23 mouse cellular contexts compared by ENCODE assay signal in the genomic region with DNA sequence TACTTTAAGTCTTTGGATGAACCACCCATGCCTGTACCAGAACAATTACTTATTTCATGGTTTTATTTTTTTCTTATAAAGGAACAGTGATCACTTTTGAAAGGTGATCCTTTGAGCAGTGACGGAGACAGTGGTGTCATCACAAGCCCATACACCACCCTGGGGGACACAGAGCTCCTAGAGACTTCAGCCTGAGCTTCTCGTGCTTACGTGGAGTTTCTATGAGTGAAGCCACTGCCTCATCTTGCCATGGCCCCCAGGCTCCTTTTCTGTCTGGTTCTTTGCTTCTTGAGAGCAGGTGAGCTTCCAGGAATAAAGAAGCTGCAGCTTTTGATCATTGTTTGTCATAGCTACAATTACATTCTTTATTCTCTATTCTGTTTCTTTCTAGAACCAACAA.
"Had no signal": no experiment of that assay in that cellular context is flagged by ENCODE, and none has a peak within 500 bp of the region (broad histone marks: within the 10 kb centered on the region; RNA-seq: fewer than 3 reads in every experiment).

No protein-coding gene starts in this region.

- H3K36me3 ChIP-seq: heart, embryonic 10.5 days; heart, embryonic 12.5 days; hindbrain, embryonic 13.5 days; hindbrain, embryonic 15.5 days; kidney, embryonic 15.5 days; limb, embryonic 13.5 days; limb, embryonic 15.5 days; liver, embryonic 12.5 days had no signal

- H3K4me3 ChIP-seq: heart, embryonic 10.5 days; heart, embryonic 12.5 days; hindbrain, embryonic 13.5 days; hindbrain, embryonic 15.5 days; kidney, embryonic 15.5 days; limb, embryonic 13.5 days; limb, embryonic 15.5 days; liver, embryonic 12.5 days had no signal

- ATAC-seq: hindbrain, postnatal 0 days; intestine, embryonic 16.5 days; liver, embryonic 12.5 days had no signal

- H3K27ac ChIP-seq: heart, embryonic 10.5 days; hindbrain, embryonic 13.5 days; hindbrain, embryonic 15.5 days; hindbrain, postnatal 0 days; kidney, embryonic 15.5 days; kidney, postnatal 0 days; limb, embryonic 13.5 days; limb, embryonic 15.5 days; liver, embryonic 12.5 days had no signal

- H3K4me1 ChIP-seq: heart, embryonic 10.5 days; heart, embryonic 12.5 days; hindbrain, embryonic 13.5 days; hindbrain, embryonic 15.5 days; kidney, embryonic 15.5 days; limb, embryonic 13.5 days; limb, embryonic 15.5 days; liver, embryonic 12.5 days had no signal

- DNase-seq: gastrocnemius, postnatal 10 days; gastrocnemius, postnatal 25 days; heart, postnatal 10 days; heart, postnatal 36 days; kidney, adult 11 months; kidney, adult 2 months; kidney, adult 9 months; kidney, postnatal 14 days; kidney, postnatal 36 days; layer of hippocampus, adult 9-11 months; layer of hippocampus, postnatal 36 days; left cerebral cortex, postnatal 4 days had no signal

- H3K27me3 ChIP-seq: heart, embryonic 12.5 days; hindbrain, embryonic 13.5 days; hindbrain, embryonic 15.5 days; kidney, embryonic 15.5 days; limb, embryonic 13.5 days; limb, embryonic 15.5 days; liver, embryonic 12.5 days had no signal
